In the genomic region with DNA sequence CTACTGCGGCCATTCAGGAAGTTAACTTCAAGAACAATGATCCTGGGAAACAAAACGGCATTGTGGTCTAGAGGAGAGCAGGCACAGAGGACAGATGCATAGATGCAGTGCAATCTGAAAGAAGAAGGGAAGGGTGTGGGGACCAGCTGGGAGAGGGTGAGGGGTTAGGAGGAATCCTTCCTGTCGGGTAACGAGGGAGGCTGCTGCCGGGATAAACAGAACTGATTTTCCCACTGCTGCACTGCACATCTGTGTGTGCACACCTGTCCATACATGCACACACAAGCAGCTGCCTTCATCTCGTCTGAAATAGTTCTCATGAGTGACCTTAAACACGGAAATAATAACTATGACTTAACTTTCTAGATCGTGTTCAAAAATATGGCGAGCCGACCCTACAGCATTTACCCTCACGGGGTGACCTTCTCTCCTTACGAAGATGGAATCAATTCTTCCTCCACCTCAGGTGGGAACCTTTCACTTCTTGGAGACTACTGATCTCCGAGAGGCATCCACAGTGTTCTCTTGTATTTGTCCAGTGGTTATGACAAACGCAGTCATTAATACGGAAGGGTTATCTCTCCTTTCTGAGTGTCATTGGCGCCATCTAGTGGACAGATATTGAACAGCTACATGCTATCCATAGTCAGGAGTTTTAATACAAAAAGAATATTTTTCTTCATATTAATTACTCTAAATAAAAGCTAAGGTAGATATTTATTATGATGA, we compare ENCODE assay signal across 9 mouse cellular contexts. TPM values are rescaled to one million over a fixed set of nuclear protein-coding genes. Genes with fewer than 3 reads are reported as not detected.
DNase-seq lines count a peak whose midpoint lies in the region; ATAC-seq and TF ChIP-seq lines count a peak whose summit lies in the region.
"Had no signal": no experiment of that assay in that cellular context is flagged by ENCODE, and none has a peak within 500 bp of the region (broad histone marks: within the 10 kb centered on the region; RNA-seq: fewer than 3 reads in every experiment).

No protein-coding gene starts in this region.

- H3K4me2 ChIP-seq in kidney, embryonic 15.5 days = peak overlapping the region; percentile 50

- peak; percentile 79 to 82 for DNase-seq in B cell, adult 2 months
- DNase-seq in adrenal gland, adult 18-20 months (ENCODE audit: low spot score in 2 of 2) = peak; percentile 52 to 69
- DNase-seq in embryo, embryonic 9.5 days (ENCODE audit: extremely low spot score) = peak; percentile 55
- DNase-seq in heart, embryonic 10.5 days (ENCODE audit: low spot score) = no peak
- peak; percentile 61 for DNase-seq in liver, adult 2 months (ENCODE audit: extremely low read depth, low read depth, low spot score)
- peak; percentile 61 to 71 for DNase-seq in natural killer cell, adult 2 months (ENCODE audit: low spot score in 2 of 2)
- peak; percentile 85 for DNase-seq in testis, postnatal 10 days (ENCODE audit: low spot score)

- H3K9me3 ChIP-seq in heart, embryonic 10.5 days = no peaks in the 10 kb centered on the region
- no peaks in the 10 kb centered on the region for H3K9me3 ChIP-seq in kidney, embryonic 15.5 days (replicated peaks)

- TF ChIP-seq CTCF in liver, adult 2 months (IDR thresholded peaks at IDR 0.05; ENCODE audit: low read depth, low read length) = peak; percentile 66

- H3K36me3 ChIP-seq in heart, embryonic 10.5 days = no peaks in the 10 kb centered on the region
- no peaks in the 10 kb centered on the region for H3K36me3 ChIP-seq in kidney, embryonic 15.5 days
- peaks cover 72% of the 10 kb centered on the region for H3K36me3 ChIP-seq in liver, adult 2 months (ENCODE audit: control insufficient read depth, insufficient read depth, low read length)

- peak overlapping the region; percentile 29; the same call in 1 of the 2 replicates for H3K4me3 ChIP-seq in heart, embryonic 10.5 days
- peak overlapping the region; percentile 25 for H3K4me3 ChIP-seq in kidney, embryonic 15.5 days (replicated peaks)
- no peak overlapping the region for H3K4me3 ChIP-seq in liver, adult 2 months (ENCODE audit: insufficient read depth, low read depth, low read length)
- H3K4me3 ChIP-seq: erythroblast, embryonic 14.5 days had no signal

- H3K9ac ChIP-seq in kidney, embryonic 15.5 days = no peak overlapping the region
- no peak overlapping the region for H3K9ac ChIP-seq in liver, adult 2 months (ENCODE audit: low read depth, low read length)

- peak; percentile 67; the same call in 1 of the 2 replicates for ATAC-seq in kidney, embryonic 15.5 days (replicated peaks; ENCODE audit: low FRiP score)

- H3K4me1 ChIP-seq in heart, embryonic 10.5 days = no peaks in the 10 kb centered on the region
- H3K4me1 ChIP-seq in kidney, embryonic 15.5 days = peaks cover 3% of the 10 kb centered on the region; the same call in 1 of the 2 replicates
- no peaks in the 10 kb centered on the region; the same call in 1 of the 2 replicates for H3K4me1 ChIP-seq in liver, adult 2 months (ENCODE audit: control insufficient read depth, insufficient read depth, low read length)

- WGBS in heart, embryonic 10.5 days = 52% methylated on average over 16 of the region's 16 CpGs
- 45% methylated on average over 16 of the region's 16 CpGs for WGBS in kidney, embryonic 15.5 days
- WGBS in liver, adult 2 months = 59% methylated on average over 16 of the region's 16 CpGs

- H3K79me2 ChIP-seq in liver, adult 2 months (ENCODE audit: control insufficient read depth, insufficient read depth, low read length) = no peaks in the 10 kb centered on the region

- H3K27ac ChIP-seq in heart, embryonic 10.5 days = no peak overlapping the region
- no peak overlapping the region for H3K27ac ChIP-seq in kidney, embryonic 15.5 days
- no peak overlapping the region for H3K27ac ChIP-seq in liver, adult 2 months (replicated peaks; ENCODE audit: insufficient read depth, low read depth, low read length)

- no peaks in the 10 kb centered on the region for H3K27me3 ChIP-seq in heart, embryonic 10.5 days (ENCODE audit: insufficient read depth, poor library complexity, severe bottlenecking)
- H3K27me3 ChIP-seq in kidney, embryonic 15.5 days = peaks cover 5% of the 10 kb centered on the region; the same call in 1 of the 2 replicates
- no peaks in the 10 kb centered on the region for H3K27me3 ChIP-seq in liver, adult 2 months (ENCODE audit: control insufficient read depth, insufficient read depth, low read length)

- no peak for TF ChIP-seq POLR2A in liver, adult 2 months (IDR thresholded peaks at IDR 0.05; ENCODE audit: extremely low read depth, insufficient read depth, low read length)

RNA-seq across cellular contexts. Expression of a gene that starts 32.7 kb away (rescaled TPM):
- 1 to 10 TPM; 1.7 to 4.5 TPM for total RNA-seq in adrenal gland, adult 18-20 months (2021)
- 0.54 and 0.95 TPM in 2 replicates for polyA plus RNA-seq in heart, embryonic 10.5 days (2016; fragmentation: Nextera tagmentation; extraction: Ambion mirVana)
- polyA plus RNA-seq in kidney, embryonic 15.5 days (2015; fragmentation: Nextera tagmentation; extraction: Ambion mirVana) = 0.30 and 0.31 TPM in 2 replicates
- total RNA-seq in liver, adult 2 months (2014; rRNA removed) = 157 and 197 TPM in 2 replicates
- 77.7 and 79.8 TPM in 2 replicates for polyA plus RNA-seq in liver, adult 2 months (2012; rRNA removed)

Comparison
In these comparisons a context has a peak if more than half of its experiments do, and no peak if none do; other contexts are left out.
1. RNA of a gene that starts 32.7 kb away (polyA plus RNA-seq): 77.7 to 79.8 TPM in liver, adult 2 months; 0.54 to 0.95 TPM in heart, embryonic 10.5 days and 0.30 to 0.31 TPM in kidney, embryonic 15.5 days; every median in the first group is over 10 times any median in the second.